Mouse (Mus musculus) Patski (cell line): ENCODE measurements around the gene Tada2b. TPM values are rescaled to one million over a fixed set of nuclear protein-coding genes. Genes with fewer than 3 reads are reported as not detected.

Experiments
- ATAC-seq: fragments of 100-300 bp; one replicate; pipeline ENCODE4 v1.8.0; 2021
- CTCF ChIA-PET: fragments of 350-600 bp; sonication (Branson Sonifier 250); formaldehyde crosslinking; loops from one replicate; lab custom pipeline; 2022; ENCODE audit warnings: inconsistent platforms; lab: Charles Lee
- POLR2A ChIA-PET: fragments of 350-600 bp; sonication (Branson Sonifier 250); formaldehyde crosslinking; loops from one replicate; lab custom pipeline; 2022; ENCODE audit warnings: antibody characterized with exemption, inconsistent platforms; lab: Charles Lee
- DNase-seq: peaks from one replicate; pipeline ENCODE4 v3.0.0-alpha.2; 2011; ENCODE audit warnings: low read depth, low spot score
- H3K27me3 ChIP-seq: fragments of 371-371 bp; one replicate; pipeline ENCODE4 v1.5.1; 2021
- CTCF ChIP-seq: fragments of 100-300 bp; IDR thresholded peaks from one replicate; pipeline ENCODE4 v1.5.1; 2021
- in situ Hi-C: fragments of 300-500 bp; cut with MboI; formaldehyde crosslinking; loops from 3 replicates; pipeline ENCODE4 v1.11.1; 2018; ENCODE audit warnings: low pct_unique_long_range_greater_than_20kb, mixed read lengths
- polyA plus RNA-seq: library from polyadenylated mRNA; unstranded; gene quantifications from one replicate; pipeline ENCODE4 v1.2.3, GENCODE M21; 2021

Gene Tada2b
- polyA plus RNA-seq, 1 experiment from 2014 or later = 27.2 TPM

GRCm38 (mm10) chr5:36451872-36452389 lies 32.2 kb downstream of the Tada2b start:
- DNase-seq (no peak), ATAC-seq (no peak)
- ChIA-PET CTCF (no interaction called here), POLR2A (no interaction called here)
- in situ Hi-C loops = no loop called here
- H3K27me3 ChIP-seq = no peaks in the 10 kb centered on the region
- no peak for TF ChIP-seq CTCF

DNA sequence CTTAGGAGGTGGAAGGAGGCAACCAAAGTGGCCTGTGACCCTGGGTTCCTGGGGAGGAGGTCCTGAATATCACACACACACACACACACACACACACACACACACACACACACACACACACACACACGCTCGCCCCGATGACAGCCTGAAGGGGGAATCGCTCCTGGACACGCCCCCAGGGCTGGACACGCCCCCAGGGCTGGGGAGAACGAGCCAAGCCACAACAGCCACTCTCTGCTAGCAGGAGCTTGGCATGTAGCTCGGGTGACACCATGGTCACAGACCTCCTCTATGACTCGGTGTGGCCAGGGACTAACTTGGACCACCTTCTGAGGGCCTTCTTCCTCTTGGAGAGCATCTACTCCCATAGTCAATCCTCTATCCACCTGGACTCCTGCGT lies 33.0 kb downstream of the Tada2b start:
- in situ Hi-C loops = no loop called here
- no peaks in the 10 kb centered on the region for H3K27me3 ChIP-seq
- ATAC-seq (no peak), DNase-seq (no peak)
- no peak for TF ChIP-seq CTCF
- ChIA-PET CTCF (no interaction called here), POLR2A (no interaction called here)

DNA sequence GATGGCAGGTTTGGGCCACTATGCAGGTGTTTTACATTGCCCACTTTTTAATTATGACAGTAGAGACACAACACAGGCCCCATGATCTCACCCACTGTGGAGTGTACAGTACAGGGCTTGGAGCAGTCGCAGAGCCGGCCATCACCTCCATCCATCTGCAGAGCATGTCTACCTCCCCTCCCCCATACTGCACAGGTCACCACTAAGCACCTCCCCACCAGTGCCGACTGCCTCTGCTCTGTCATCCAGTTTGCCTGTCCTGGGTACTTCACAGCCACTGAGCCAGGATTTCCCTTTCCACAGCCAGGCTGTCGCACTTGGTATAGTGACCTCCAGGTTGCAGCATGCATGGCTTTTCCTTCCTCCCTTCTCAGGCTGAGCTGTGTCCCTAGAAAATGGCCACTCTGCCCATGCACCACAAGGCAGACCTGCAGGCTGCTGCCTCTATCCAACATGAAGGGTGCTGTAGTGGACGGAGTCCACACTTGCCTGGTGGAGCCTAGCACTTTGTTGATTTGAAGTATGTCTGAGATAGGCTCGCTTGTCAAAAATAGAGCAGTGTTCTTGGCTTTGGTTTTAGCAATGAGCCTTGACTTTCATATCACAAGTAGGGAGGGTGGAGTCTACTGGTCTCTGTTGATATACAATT lies 34.3 kb downstream of the Tada2b start:
- H3K27me3 ChIP-seq = no peaks in the 10 kb centered on the region
- in situ Hi-C loops = no loop called here
- no peak for TF ChIP-seq CTCF
- CTCF ChIA-PET = no interaction called here
- ATAC-seq = no peak
- POLR2A ChIA-PET = no interaction called here
- DNase-seq = no peak

DNA sequence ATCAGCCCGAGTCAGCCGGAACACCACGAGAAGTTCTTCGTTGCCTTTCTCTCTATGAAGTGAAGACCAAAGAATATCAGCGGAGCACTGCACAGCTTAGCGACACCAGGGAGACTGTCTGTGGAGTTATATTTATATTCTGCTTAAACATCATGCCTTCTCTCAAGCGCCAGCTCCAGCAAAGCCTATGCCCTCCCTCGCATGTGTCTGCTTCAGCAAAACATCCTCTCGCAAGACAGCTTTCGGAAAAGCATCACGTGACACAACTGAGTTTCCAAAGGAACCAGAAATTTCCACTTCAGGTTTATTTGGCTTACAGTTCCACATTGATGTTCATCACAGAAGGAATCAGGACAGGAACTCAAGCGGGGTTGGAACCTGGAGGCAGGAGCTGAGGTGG lies 36.2 kb downstream of the Tada2b start:
- ChIA-PET CTCF (interaction anchor here (1.9 kb wide), 1 partner anchor 13 kb away, joined by 6 read pairs; no protein-coding TSS in a partner anchor), POLR2A (no interaction called here)
- TF ChIP-seq CTCF = no peak
- DNase-seq (no peak), ATAC-seq (no peak)
- no peaks in the 10 kb centered on the region for H3K27me3 ChIP-seq
- in situ Hi-C loops = no loop called here

DNA sequence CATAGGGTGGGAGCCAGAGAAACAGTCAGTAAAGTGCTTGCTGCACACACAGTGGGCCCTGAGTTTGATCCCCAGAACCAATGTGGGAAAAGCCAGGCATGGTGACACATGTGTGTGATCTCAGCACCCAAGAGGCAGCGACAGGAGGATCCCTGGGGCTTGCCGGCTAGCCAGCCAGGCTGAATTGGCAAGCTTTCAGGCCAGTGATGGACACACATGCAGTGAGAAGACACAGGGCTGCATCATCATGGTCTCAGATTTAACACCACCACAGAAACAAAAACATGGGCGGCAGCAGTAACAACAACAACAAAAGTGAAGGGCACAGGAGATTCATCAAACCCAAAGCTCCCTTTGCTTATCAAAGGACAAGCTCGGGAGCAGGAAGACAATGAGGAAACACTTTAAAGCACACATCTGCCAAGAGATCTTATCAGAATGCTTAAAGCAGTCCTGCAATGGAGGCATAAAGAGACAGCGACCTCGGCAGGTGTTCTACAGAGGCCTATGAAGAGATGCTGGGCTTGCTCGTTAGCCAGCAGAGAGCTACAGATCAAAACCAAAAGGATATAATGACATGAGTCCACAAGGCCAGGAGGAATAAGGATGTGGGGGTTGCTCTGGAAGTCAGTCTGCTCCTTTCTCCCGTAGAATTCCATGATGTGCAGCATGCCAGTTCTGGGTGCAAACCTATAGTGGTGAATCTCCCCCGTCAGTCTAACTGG lies 37.8 kb downstream of the Tada2b start:
- TF ChIP-seq CTCF = no peak

DNA sequence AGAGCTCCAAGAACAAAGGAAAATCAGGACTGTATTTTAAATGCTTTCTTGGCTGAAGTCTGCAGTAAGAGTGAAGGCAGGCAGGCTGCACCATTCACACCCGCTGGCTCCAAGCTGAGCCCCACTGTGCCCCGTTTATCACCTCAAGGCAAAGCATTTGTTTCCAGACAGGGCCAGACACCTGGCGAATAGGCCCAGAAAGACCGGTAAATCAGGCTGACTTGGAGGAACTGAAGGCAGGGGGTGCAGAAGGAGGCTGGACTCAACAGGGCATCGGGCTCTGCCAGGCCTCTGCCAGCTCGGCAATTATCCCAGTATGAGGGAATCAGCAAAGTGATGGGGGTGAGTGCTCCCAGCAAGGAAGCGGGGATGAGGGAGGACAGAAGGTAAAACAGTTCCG lies 39.1 kb downstream of the Tada2b start:
- DNase-seq = no peak
- ChIA-PET POLR2A (no interaction called here), CTCF (no interaction called here)
- ATAC-seq = no peak
- H3K27me3 ChIP-seq = peaks cover 7% of the 10 kb centered on the region
- in situ Hi-C loops = no loop called here
- TF ChIP-seq CTCF = no peak

More for the DNA sequence above, 37.8 kb downstream of the Tada2b start:
- H3K27me3 ChIP-seq = peaks cover 7% of the 10 kb centered on the region
- POLR2A ChIA-PET = no interaction called here
- CTCF ChIA-PET = interaction anchor here (1.9 kb wide), 1 partner anchor 15 kb away, joined by 6 read pairs; no protein-coding TSS in a partner anchor
- in situ Hi-C loops = no loop called here
- no peak for DNase-seq
- ATAC-seq = no peak

DNA sequence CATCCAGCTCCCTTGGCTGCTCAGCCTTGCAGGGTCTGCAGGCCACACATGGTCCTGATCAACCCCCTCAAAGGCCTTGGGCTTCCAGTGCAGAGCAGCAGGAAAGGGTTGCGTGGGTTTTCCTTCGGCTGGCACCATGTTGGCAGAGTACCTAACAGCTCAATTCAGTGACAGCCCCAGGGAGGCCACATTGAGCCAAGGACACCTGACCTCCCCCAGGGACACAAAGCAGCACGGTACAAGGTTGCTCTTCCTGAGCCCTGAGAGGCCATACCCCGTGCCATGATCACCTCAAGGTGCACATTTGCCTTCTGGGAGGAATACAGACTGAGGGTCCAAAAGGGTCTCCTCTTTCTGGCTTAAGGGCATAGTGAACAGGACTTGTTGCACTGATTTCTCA lies 39.5 kb downstream of the Tada2b start:
- in situ Hi-C loops = no loop called here
- ATAC-seq = no peak

GRCm38 (mm10) chr5:36440741-36441140 lies 43.3 kb downstream of the Tada2b start:
- ATAC-seq (no peak), DNase-seq (no peak)
- POLR2A ChIA-PET = no interaction called here
- H3K27me3 ChIP-seq = peaks cover 7% of the 10 kb centered on the region
- TF ChIP-seq CTCF = no peak
- CTCF ChIA-PET = interaction anchor here (1.6 kb wide), 1 partner anchor 121 kb away, joined by 4 read pairs; no protein-coding TSS in a partner anchor
- in situ Hi-C loops = no loop called here

More for the DNA sequence above, 39.5 kb downstream of the Tada2b start:
- no peak for TF ChIP-seq CTCF
- peaks cover 7% of the 10 kb centered on the region for H3K27me3 ChIP-seq
- ChIA-PET POLR2A (no interaction called here), CTCF (no interaction called here)
- no peak for DNase-seq

GRCm38 (mm10) chr5:36436858-36437257 lies 47.2 kb downstream of the Tada2b start:
- no peak for TF ChIP-seq CTCF
- DNase-seq (no peak), ATAC-seq (no peak)
- ChIA-PET POLR2A (interaction anchor here (0.8 kb wide), 1 partner anchor 212 kb away, joined by 3 read pairs; no protein-coding TSS in a partner anchor), CTCF (no interaction called here)
- in situ Hi-C loops = no loop called here
- H3K27me3 ChIP-seq = no peaks in the 10 kb centered on the region

- H3K27me3 ChIP-seq = no peaks in the 10 kb centered on the region
- POLR2A ChIA-PET = no interaction called here
- CTCF ChIA-PET = no interaction called here
- DNase-seq (no peak), ATAC-seq (no peak)
- TF ChIP-seq CTCF = no peak
- in situ Hi-C loops = no loop called here
These were observed 49.6 kb downstream of the Tada2b start for GRCm38 (mm10) chr5:36434398-36434967.

DNA sequence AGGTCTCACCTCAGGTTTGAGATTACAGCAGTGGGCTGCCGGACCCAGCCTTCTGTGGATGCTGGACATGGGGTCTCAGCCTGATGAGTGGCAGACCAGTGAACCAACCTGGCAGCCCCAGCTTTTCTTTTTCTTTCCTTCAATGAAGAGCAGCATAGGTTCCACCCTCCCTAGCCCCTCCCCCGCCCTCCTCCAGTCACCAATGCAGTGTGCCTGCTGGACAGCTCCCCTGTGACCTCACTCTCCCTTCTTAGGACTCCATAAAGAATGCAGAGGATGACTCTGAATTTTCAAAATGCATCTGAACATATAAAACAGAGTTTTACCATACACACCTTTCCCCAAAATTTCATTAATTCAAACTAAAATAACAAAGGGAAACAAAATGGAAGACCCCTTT lies 52.4 kb downstream of the Tada2b start:
- TF ChIP-seq CTCF = no peak
- in situ Hi-C loops = no loop called here
- ChIA-PET CTCF (no interaction called here), POLR2A (no interaction called here)
- no peaks in the 10 kb centered on the region for H3K27me3 ChIP-seq
- ATAC-seq (no peak), DNase-seq (no peak)
